Mouse (Mus musculus) testis, postnatal 10 days (tissue): ENCODE measurements around the gene Snrpd3.
"Not testable (repeated sequence)": the region's sequence is repeated elsewhere in the genome, so short reads cannot be mapped to it uniquely, and the experiment has no call there.

Experiments used
- DNase-seq: peaks from one replicate; pipeline ENCODE4 v3.0.0; 2021; ENCODE audit warnings: low spot score

The Snrpd3 gene

GRCm38 (mm10) chr10:75517073-75517757, at the start of gene Snrpd3:
Snrpd3 (plus strand) TSS chr10:75517551.
- DNase-seq = peak; percentile 93

DNA sequence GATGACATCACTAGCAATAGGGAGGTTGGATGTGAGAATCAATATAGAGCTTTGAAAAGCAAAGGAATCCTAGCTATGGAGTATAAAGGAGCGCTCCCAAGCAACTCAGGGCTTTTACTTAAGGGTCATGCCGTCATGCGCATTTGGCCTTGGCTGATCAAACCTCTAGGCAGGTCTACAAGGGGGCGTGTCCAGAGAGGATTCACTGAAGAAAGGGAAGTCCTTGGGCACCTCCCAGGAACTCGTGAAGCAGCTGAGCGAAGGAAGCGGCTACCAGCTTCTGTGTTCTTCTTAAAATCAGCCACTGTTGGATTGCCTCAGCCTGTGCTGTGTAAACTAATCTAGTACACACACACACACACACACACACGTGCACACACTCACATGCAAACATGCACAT, 43.9 kb upstream of the Snrpd3 start:
- no peak for DNase-seq

- DNase-seq = no peak
These were observed 42.8 kb upstream of the Snrpd3 start for GRCm38 (mm10) chr10:75474571-75474970.

- not testable (repeated sequence) for DNase-seq
These were observed 42.1 kb upstream of the Snrpd3 start for GRCm38 (mm10) chr10:75475139-75475850.

DNA sequence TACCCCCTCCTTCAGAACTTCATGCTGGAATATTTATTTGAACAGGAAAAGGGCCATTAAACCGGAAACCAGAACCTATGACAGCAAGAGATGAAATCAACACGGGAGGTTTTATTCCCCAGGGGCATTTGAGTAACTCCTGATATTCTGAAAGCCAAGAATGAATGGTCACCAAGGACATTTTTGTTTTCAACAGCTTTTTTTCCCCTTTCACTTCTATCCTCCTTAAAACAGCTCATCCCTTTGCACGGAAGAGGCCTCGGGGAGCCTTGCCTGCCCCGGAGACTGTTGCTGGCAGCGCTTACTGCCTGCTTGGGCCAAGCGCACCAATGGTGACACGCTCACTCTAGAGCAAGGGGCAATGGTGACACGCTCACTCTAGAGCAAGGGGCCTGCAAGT, 40.3 kb upstream of the Snrpd3 start:
- no peak for DNase-seq

GRCm38 (mm10) chr10:75479955-75480354, 37.4 kb upstream of the Snrpd3 start:
- DNase-seq = no peak

- DNase-seq = no peak
These were observed 35.6 kb upstream of the Snrpd3 start for GRCm38 (mm10) chr10:75481703-75482102.

DNA sequence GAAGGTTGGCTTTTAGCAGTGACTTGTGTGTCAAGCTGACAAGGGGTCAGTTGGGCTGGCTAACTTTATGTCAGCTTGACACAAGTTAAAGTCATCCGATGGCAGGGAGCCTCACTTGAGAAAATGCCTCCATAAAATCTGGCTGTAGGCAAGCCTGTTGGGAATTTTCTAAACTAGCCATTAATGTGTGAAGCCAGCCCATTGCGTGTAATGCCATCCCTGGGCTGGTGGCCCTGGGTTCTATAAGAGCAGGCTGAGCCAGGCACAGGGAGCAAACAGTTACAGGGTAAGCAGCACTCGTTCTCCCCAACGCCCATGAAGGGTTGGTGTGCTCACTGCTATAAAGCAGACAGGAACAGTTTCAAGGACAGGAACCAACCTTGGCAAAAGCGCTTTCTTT, 35.1 kb upstream of the Snrpd3 start:
- no peak for DNase-seq

GRCm38 (mm10) chr10:75482919-75483483, 34.4 kb upstream of the Snrpd3 start:
- no peak for DNase-seq

DNA sequence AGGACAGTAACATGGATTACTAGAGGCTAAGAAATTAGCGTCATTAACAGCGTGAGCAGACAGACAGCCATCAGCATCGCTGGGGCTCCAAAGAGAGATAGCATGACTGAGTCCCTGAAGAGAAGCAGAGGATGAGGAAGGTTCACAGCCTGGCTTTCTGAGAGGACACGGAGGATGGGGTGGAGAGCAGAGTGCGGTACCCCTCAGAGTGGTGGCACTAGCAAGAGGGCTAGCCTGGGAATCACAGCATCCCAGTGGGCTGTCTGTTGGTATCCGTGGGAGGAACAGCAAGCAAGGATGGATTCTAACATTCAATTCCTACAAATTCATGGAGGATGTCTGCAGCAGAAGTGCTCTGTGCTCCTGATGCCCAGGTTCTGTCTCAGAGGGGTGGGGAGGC, 33.3 kb upstream of the Snrpd3 start:
- no peak for DNase-seq

- DNase-seq = no peak
These were observed 32.6 kb upstream of the Snrpd3 start for GRCm38 (mm10) chr10:75484767-75485166.

DNA sequence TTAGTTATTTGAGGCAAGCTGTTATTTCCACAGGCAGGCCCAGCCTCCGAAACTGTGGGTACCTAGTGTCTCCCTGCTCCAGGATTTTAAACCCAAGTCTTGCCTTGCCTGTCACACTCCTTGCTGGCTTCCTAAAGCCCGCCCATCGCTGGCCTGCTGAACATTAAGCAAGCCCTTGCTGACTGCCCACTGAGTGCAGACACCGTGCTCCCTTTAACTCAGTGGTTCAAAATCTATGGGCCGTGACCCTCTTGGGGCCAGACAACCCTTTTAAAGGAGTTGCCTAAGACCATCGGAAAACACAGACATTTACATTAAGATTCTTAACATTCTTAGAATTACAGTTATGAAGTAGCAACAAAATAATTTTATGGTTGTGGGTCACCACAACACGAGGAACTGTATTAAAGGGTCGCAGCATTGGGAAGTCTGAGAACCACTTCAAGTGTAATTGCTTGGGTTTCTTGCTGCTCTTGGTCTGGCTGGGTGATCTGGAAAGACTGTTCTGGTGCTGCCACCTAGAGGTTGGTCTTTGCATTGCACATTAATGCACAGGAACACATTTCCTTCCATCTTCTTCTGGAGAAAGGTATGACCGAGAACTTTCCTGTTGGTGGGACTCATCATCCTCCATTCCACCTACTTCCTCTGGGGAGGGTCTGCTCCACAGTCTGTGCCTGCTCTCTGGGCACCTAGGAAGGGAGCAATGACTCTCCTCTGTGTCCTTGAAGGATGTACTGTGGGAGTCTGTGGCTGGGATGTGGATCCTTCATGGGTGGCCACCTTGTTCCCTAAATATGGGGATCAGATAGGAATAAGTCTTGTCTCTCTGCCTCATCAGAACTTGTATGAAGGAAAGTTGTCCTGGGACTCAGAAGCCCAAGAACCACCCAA, 31.0 kb upstream of the Snrpd3 start:
- peak; percentile 89 for DNase-seq

DNA sequence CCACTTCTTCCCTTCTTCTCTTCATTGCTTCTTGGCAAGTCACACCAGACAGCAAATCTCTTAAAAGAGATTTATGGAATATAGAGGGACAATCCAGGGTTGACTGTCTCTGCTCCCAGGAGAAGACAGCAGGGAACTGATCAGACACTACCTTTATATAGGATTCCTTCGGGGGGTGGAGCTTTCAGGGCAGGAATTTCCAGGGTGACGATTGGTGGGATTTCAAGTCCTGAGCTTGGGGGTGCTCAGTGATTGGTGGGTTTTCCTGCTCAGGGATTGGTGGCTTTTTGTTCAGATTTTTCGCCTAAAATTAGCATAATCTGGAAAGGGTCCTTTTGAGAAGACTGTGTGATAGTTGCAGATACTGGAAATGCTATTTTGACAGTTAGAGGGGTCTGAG, 30.2 kb upstream of the Snrpd3 start:
- DNase-seq = no peak

DNA sequence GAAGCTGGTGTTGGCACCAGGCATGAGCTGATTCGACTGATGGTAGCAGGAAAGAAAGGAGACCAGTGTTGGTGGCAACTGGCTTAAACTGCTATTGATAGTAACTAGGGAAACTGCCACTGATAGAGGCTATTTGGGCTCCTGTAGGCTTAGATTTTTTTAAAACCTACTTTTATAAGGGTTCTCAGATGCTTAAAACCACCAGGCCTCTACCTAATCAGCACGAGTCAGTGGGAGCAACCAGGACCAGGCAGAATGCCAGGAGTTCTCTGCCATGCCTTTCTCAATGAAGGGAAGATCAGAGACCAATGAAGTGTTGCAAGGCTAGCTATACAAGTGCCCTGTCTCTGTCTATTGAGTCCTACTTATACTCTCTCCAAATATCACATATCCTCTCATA, 27.8 kb upstream of the Snrpd3 start:
- no peak for DNase-seq

GRCm38 (mm10) chr10:75490731-75491130, 26.6 kb upstream of the Snrpd3 start:
- DNase-seq = no peak

- DNase-seq = no peak
These were observed 26.0 kb upstream of the Snrpd3 start for GRCm38 (mm10) chr10:75491234-75491935.

GRCm38 (mm10) chr10:75491936-75492262, 25.5 kb upstream of the Snrpd3 start:
- DNase-seq = no peak

- no peak for DNase-seq
These were observed 22.0 kb upstream of the Snrpd3 start for GRCm38 (mm10) chr10:75495304-75495703.

DNA sequence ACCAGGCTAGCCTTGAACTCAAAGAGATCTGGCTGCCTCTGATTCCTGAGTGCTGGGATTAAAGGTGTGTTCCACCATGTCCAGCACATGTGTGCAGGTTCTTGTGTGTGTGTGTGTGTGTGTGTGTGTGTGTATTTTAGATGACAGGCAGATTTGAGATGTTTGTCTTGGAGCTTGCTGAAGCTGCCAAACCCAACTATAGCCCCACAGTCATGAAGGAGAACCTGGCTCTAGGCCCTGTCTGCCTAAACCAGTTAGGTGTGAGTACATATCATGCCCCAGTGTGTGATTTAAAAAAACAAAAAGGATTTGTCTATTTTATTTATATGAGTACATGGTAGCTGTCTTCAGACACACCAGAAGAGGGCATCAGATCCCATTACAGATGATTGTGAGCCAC, 21.4 kb upstream of the Snrpd3 start:
- DNase-seq = no peak

DNA sequence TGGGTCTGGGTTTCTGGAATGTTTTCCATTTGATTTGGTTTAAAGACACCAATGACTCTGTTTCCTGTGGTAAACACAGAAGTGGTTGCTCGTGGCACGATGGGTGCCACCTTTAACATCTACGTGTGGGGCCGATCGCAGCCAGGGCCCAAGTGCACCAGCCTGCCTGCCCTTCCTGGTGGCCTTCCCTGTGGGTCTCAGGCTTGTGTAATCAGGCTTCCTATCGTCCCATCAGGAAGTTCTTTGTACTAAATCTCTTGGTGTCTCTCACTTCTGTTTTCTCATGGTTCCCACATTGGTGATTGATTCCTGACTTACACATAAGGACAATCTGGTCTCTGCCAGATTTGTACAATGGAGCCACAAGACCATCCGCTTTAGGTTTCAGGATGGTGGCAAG, 18.1 kb upstream of the Snrpd3 start:
- not testable (repeated sequence) for DNase-seq

DNA sequence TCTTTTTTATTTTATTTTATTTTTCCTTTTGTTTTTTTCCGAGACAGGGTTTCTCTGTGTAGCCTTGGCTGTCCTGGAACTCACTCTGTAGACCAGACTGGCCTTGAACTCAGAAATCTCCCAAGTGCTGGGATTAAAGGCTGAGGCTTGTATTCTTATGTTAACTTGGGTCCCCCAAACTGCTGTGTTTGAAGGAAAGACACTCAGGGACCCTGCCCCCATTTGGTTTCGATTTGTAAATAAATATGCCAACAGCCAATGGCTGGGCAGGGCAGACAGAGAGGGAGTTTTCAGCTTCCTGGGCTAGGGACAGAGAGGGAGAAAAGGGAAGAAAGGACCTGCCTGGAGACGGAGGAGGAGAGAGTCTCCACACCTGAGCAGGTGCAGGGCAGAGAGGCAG, 17.6 kb upstream of the Snrpd3 start:
- DNase-seq = no peak

- DNase-seq = no peak
These were observed 17.0 kb upstream of the Snrpd3 start for GRCm38 (mm10) chr10:75500345-75500744.
